Mouse (Mus musculus): ENCODE measurements around the gene Glrb. TPM values are rescaled to one million over a fixed set of nuclear protein-coding genes. Genes with fewer than 3 reads are reported as not detected.

The Glrb gene
- total and polyA plus RNA-seq, 3 experiments, result 0.22 TPM; not detected in 2

- Histone ChIP-seq H3K4me1 (ENCODE audit: insufficient read depth, low read depth, low read length) (no peaks in the 10 kb centered on the region), H3K27me3 (ENCODE audit: insufficient read depth, low read length) (peaks cover 2% of the 10 kb centered on the region; the same call in 1 of the 2 replicates), H3K4me3 (ENCODE audit: low read depth, low read length) (no peak overlapping the region), H3K9me3 (replicated peaks) (no peaks in the 10 kb centered on the region), H3K36me3 (replicated peaks) (no peaks in the 10 kb centered on the region)
- no peak for ATAC-seq (ENCODE audit: extremely low read depth, insufficient number of reproducible peaks, low FRiP score, poor library complexity, severe bottlenecking)
- DNase-seq (ENCODE audit: low spot score), result no peak
- TF ChIP-seq GATA2 (IDR thresholded peaks at IDR 0.05; ENCODE audit: borderline replicate concordance, low read depth, low read length) (no peak), CTCF (IDR thresholded peaks at IDR 0.05; ENCODE audit: low read depth, low read length) (no peak), TAL1 (conservative IDR thresholded peaks at IDR 0.05; ENCODE audit: low read depth, low read length) (no peak), GATA1 (IDR thresholded peaks at IDR 0.05; ENCODE audit: borderline replicate concordance, low read length) (no peak), POLR2AphosphoS5 (IDR thresholded peaks at IDR 0.05; ENCODE audit: insufficient replicate concordance, low read depth, low read length) (no peak)
These were observed 113.0 kb downstream of the Glrb start for GRCm38 (mm10) chr3:80800299-80800994.

GRCm38 (mm10) chr3:80797935-80798334 lies 115.5 kb downstream of the Glrb start:
- no peak for ATAC-seq (ENCODE audit: extremely low read depth, insufficient number of reproducible peaks, low FRiP score, poor library complexity, severe bottlenecking)
- no peaks in the 10 kb centered on the region for H3K36me3 ChIP-seq (replicated peaks)

GRCm38 (mm10) chr3:80796764-80797163 lies 116.7 kb downstream of the Glrb start:
- Histone ChIP-seq H3K27me3 (ENCODE audit: insufficient read depth, low read length) (peaks cover 2% of the 10 kb centered on the region; the same call in 1 of the 2 replicates), H3K9me3 (replicated peaks) (no peaks in the 10 kb centered on the region), H3K36me3 (replicated peaks) (no peaks in the 10 kb centered on the region), H3K4me3 (ENCODE audit: low read depth, low read length) (no peak overlapping the region), H3K4me1 (ENCODE audit: insufficient read depth, low read depth, low read length) (no peaks in the 10 kb centered on the region)
- no peak for DNase-seq (ENCODE audit: low spot score)
- TF ChIP-seq TAL1 (conservative IDR thresholded peaks at IDR 0.05; ENCODE audit: low read depth, low read length) (no peak), POLR2AphosphoS5 (IDR thresholded peaks at IDR 0.05; ENCODE audit: insufficient replicate concordance, low read depth, low read length) (no peak), CTCF (IDR thresholded peaks at IDR 0.05; ENCODE audit: low read depth, low read length) (no peak), GATA2 (IDR thresholded peaks at IDR 0.05; ENCODE audit: borderline replicate concordance, low read depth, low read length) (no peak), GATA1 (IDR thresholded peaks at IDR 0.05; ENCODE audit: borderline replicate concordance, low read length) (no peak)
- no peak for ATAC-seq (ENCODE audit: extremely low read depth, insufficient number of reproducible peaks, low FRiP score, poor library complexity, severe bottlenecking)

More at GRCm38 (mm10) chr3:80797935-80798334, 115.5 kb downstream of the Glrb start:
- no peak for DNase-seq (ENCODE audit: low spot score)
- Histone ChIP-seq H3K4me3 (ENCODE audit: low read depth, low read length) (no peak overlapping the region), H3K9me3 (replicated peaks) (no peaks in the 10 kb centered on the region), H3K27me3 (ENCODE audit: insufficient read depth, low read length) (peaks cover 2% of the 10 kb centered on the region; the same call in 1 of the 2 replicates), H3K4me1 (ENCODE audit: insufficient read depth, low read depth, low read length) (no peaks in the 10 kb centered on the region)
- TF ChIP-seq CTCF (IDR thresholded peaks at IDR 0.05; ENCODE audit: low read depth, low read length), result no peak
- TF ChIP-seq GATA1 (IDR thresholded peaks at IDR 0.05; ENCODE audit: borderline replicate concordance, low read length), result no peak
- no peak for TF ChIP-seq TAL1 (conservative IDR thresholded peaks at IDR 0.05; ENCODE audit: low read depth, low read length)
- TF ChIP-seq POLR2AphosphoS5 (IDR thresholded peaks at IDR 0.05; ENCODE audit: insufficient replicate concordance, low read depth, low read length), result no peak

GRCm38 (mm10) chr3:80795284-80795683 lies 118.2 kb downstream of the Glrb start:
- no peak overlapping the region for H3K4me3 ChIP-seq (ENCODE audit: low read depth, low read length)
- no peaks in the 10 kb centered on the region for H3K27me3 ChIP-seq (ENCODE audit: insufficient read depth, low read length)
- no peaks in the 10 kb centered on the region for H3K4me1 ChIP-seq (ENCODE audit: insufficient read depth, low read depth, low read length)
- TF ChIP-seq GATA2 (IDR thresholded peaks at IDR 0.05; ENCODE audit: borderline replicate concordance, low read depth, low read length) (no peak), POLR2AphosphoS5 (IDR thresholded peaks at IDR 0.05; ENCODE audit: insufficient replicate concordance, low read depth, low read length) (no peak), TAL1 (conservative IDR thresholded peaks at IDR 0.05; ENCODE audit: low read depth, low read length) (no peak), CTCF (IDR thresholded peaks at IDR 0.05; ENCODE audit: low read depth, low read length) (no peak), GATA1 (IDR thresholded peaks at IDR 0.05; ENCODE audit: borderline replicate concordance, low read length) (no peak)
- ATAC-seq (ENCODE audit: extremely low read depth, insufficient number of reproducible peaks, low FRiP score, poor library complexity, severe bottlenecking) (no peak), DNase-seq (ENCODE audit: low spot score) (no peak)
- H3K9me3 ChIP-seq (replicated peaks), result no peaks in the 10 kb centered on the region
- H3K36me3 ChIP-seq (replicated peaks), result no peaks in the 10 kb centered on the region

Other genes with a start within 250 kb of the Glrb start
- gene Gria2, start 110.8 kb downstream of the Glrb start, total RNA-seq (2014; fragmentation: Nextera tagmentation), result not detected in 2 replicates
- gene Gria2, start 110.8 kb downstream of the Glrb start, total RNA-seq (2017), result 0.11 and 0.17 TPM in 2 replicates
- gene Gria2, start 110.8 kb downstream of the Glrb start, polyA plus RNA-seq (2012), result 0.02 TPM in 1 of 2 replicates, not detected in the other
- gene Pdgfc, start 122.8 kb upstream of the Glrb start, total RNA-seq (2014; fragmentation: Nextera tagmentation), result 5.1 TPM in 1 of 2 replicates, not detected in the other
- 0.16 TPM in 1 of 2 replicates, not detected in the other for gene Pdgfc, start 122.8 kb upstream of the Glrb start, total RNA-seq (2017)
- not detected in 2 replicates for gene Pdgfc, start 122.8 kb upstream of the Glrb start, polyA plus RNA-seq (2012)